Mouse (Mus musculus): ENCODE measurements around the gene Padi4. TPM values are rescaled to one million over a fixed set of nuclear protein-coding genes. Genes with fewer than 3 reads are reported as not detected.
A peak's percentile ranks its signal among the peaks of the same experiment; 100 is the strongest.

Padi4 gene
- total and polyA plus RNA-seq, 3 experiments: not detected

GRCm38 (mm10) chr4:140707615-140708014 is 66.4 kb downstream of the Padi4 start:
- Histone ChIP-seq H3K79me2 (replicated peaks; ENCODE audit: control insufficient read depth, extremely low read depth, insufficient read depth, poor library complexity, severe bottlenecking) (peaks cover 79% of the 10 kb centered on the region), H3K27ac (ENCODE audit: insufficient read depth, low read depth) (no peak overlapping the region), H3K36me3 (replicated peaks in 1 of 2; ENCODE audit: control insufficient read depth in 1 of 2, insufficient read depth in 1 of 2, low read length in 1 of 2) (peaks cover 84 to 97% of the 10 kb centered on the region in 2 experiments), H3K9ac (ENCODE audit: insufficient read depth, low read depth) (no peak overlapping the region), H3K9me3 (replicated peaks; ENCODE audit: low read length) (no peaks in the 10 kb centered on the region), H3K4me3 (replicated peaks in 1 of 3; ENCODE audit: low read depth in 2 of 3, low read length in 2 of 3, poor library complexity in 1 of 3) (no peak overlapping the region), H3K27me3 (replicated peaks) (no peaks in the 10 kb centered on the region), H3K4me1 (ENCODE audit: control insufficient read depth in 1 of 2, insufficient read depth in 2 of 2) (peaks cover 6 to 89% of the 10 kb centered on the region in 2 experiments), H3K4me2 (ENCODE audit: insufficient read depth, low read depth, poor library complexity, severe bottlenecking) (no peak overlapping the region)
- DNase-seq (ENCODE audit: extremely low read depth): no peak
- TF ChIP-seq TCF12 (IDR thresholded peaks at IDR 0.05; ENCODE audit: low read depth, low read length) (no peak), USF1 (IDR thresholded peaks at IDR 0.05; ENCODE audit: low read depth, low read length) (no peak), RCOR1 (conservative IDR thresholded peaks at IDR 0.05; ENCODE audit: low read depth, low read length) (no peak), CHD2 (IDR thresholded peaks at IDR 0.05; ENCODE audit: low read length) (no peak), JUN (IDR thresholded peaks at IDR 0.05; ENCODE audit: insufficient read depth, low read depth, low read length) (no peak)
- dilution Hi-C loops (cut with MboI; ENCODE audit: extremely low pct_ligation_motif_present, extremely low pct_unique_long_range_greater_than_20kb, low sequenced_read_pairs): no loop called here
- in situ Hi-C loops (cut with MboI; ENCODE audit: low pct_ligation_motif_present, low pct_unique_long_range_greater_than_20kb, low sequenced_read_pairs): no loop called here

- Histone ChIP-seq H3K9me3 (replicated peaks; ENCODE audit: low read length) (no peaks in the 10 kb centered on the region), H3K79me2 (replicated peaks; ENCODE audit: control insufficient read depth, extremely low read depth, insufficient read depth, poor library complexity, severe bottlenecking) (peaks cover 74% of the 10 kb centered on the region), H3K9ac (ENCODE audit: insufficient read depth, low read depth) (peak overlapping the region; percentile 92; the same call in 1 of the 2 replicates), H3K36me3 (replicated peaks in 1 of 2; ENCODE audit: control insufficient read depth in 1 of 2, insufficient read depth in 1 of 2, low read length in 1 of 2) (peaks cover 51 to 63% of the 10 kb centered on the region in 2 experiments), H3K27me3 (replicated peaks) (no peaks in the 10 kb centered on the region), H3K4me1 (ENCODE audit: control insufficient read depth in 1 of 2, insufficient read depth in 2 of 2) (peaks cover 8 to 60% of the 10 kb centered on the region in 2 experiments), H3K4me3 (replicated peaks in 1 of 3; ENCODE audit: low read depth in 2 of 3, low read length in 2 of 3, poor library complexity in 1 of 3) (peak overlapping the region in 2 of 3 experiments; percentile 63 to 81), H3K27ac (ENCODE audit: insufficient read depth, low read depth) (no peak overlapping the region), H3K4me2 (ENCODE audit: insufficient read depth, low read depth, poor library complexity, severe bottlenecking) (peak overlapping the region; percentile 91)
- in situ Hi-C loops (cut with MboI; ENCODE audit: low pct_ligation_motif_present, low pct_unique_long_range_greater_than_20kb, low sequenced_read_pairs): no loop called here
- dilution Hi-C loops (cut with MboI; ENCODE audit: extremely low pct_ligation_motif_present, extremely low pct_unique_long_range_greater_than_20kb, low sequenced_read_pairs): no loop called here
- TF ChIP-seq SIN3A (IDR thresholded peaks at IDR 0.05; ENCODE audit: low read length) (no peak), POLR2AphosphoS2 (IDR thresholded peaks at IDR 0.05; ENCODE audit: low read depth, low read length) (peak; percentile 51; the same call in 1 of the 2 replicates)
- no peak for DNase-seq (ENCODE audit: extremely low read depth)
Observed at GRCm38 (mm10) chr4:140704166-140704565, 69.9 kb downstream of the Padi4 start.

DNA sequence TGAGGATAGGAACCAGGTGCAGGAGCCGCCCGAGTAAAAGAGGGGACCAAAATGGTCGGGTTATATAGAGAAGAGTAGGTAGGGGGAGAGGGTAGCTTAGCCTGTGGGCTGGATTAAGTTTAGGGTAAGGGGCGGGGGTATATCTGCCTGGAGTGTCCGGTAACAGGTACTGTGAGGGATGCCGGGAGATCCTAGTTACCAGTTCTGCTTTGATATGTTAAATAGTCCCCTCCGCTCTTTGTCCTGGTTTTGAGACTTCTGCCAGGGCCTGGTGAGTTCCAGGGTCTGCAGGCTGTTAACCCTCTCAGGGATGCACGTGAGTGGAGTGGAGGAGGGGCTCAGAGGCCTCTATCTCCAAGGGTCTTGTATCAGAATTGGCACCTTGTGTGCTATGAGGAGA is 70.4 kb downstream of the Padi4 start:
- H3K4me3 ChIP-seq (replicated peaks in 1 of 3; ENCODE audit: low read depth in 2 of 3, low read length in 2 of 3, poor library complexity in 1 of 3): peak overlapping the region; percentile 63 to 81 (median 78)
- H3K27ac ChIP-seq (ENCODE audit: insufficient read depth, low read depth): no peak overlapping the region
- in situ Hi-C loops (cut with MboI; ENCODE audit: low pct_ligation_motif_present, low pct_unique_long_range_greater_than_20kb, low sequenced_read_pairs) (no loop called here), dilution Hi-C loops (cut with MboI; ENCODE audit: extremely low pct_ligation_motif_present, extremely low pct_unique_long_range_greater_than_20kb, low sequenced_read_pairs) (no loop called here)
- peak overlapping the region; percentile 92 for H3K9ac ChIP-seq (ENCODE audit: insufficient read depth, low read depth)
- H3K79me2 ChIP-seq (replicated peaks; ENCODE audit: control insufficient read depth, extremely low read depth, insufficient read depth, poor library complexity, severe bottlenecking): peaks cover 69% of the 10 kb centered on the region
- H3K27me3 ChIP-seq (replicated peaks): no peaks in the 10 kb centered on the region
- no peaks in the 10 kb centered on the region for H3K9me3 ChIP-seq (replicated peaks; ENCODE audit: low read length)
- peak overlapping the region; percentile 91 for H3K4me2 ChIP-seq (ENCODE audit: insufficient read depth, low read depth, poor library complexity, severe bottlenecking)
- peaks cover 46 to 57% of the 10 kb centered on the region in 2 experiments for H3K36me3 ChIP-seq (replicated peaks in 1 of 2; ENCODE audit: control insufficient read depth in 1 of 2, insufficient read depth in 1 of 2, low read length in 1 of 2)
- H3K4me1 ChIP-seq (ENCODE audit: control insufficient read depth in 1 of 2, insufficient read depth in 2 of 2): peaks cover 11 to 60% of the 10 kb centered on the region in 2 experiments
- no peak for DNase-seq (ENCODE audit: extremely low read depth)
- no peak for TF ChIP-seq JUN (IDR thresholded peaks at IDR 0.05; ENCODE audit: insufficient read depth, low read depth, low read length)
- TF ChIP-seq CHD1 (IDR thresholded peaks at IDR 0.05; ENCODE audit: low read depth, low read length): 0 out of 2 replicates have a peak, but pooled peaks have one; percentile 39
- TF ChIP-seq BHLHE40 (IDR thresholded peaks at IDR 0.05; ENCODE audit: low read depth, low read length): peak; percentile 77
- TF ChIP-seq CHD2 (IDR thresholded peaks at IDR 0.05; ENCODE audit: low read length): peak; percentile 35; the same call in 1 of the 2 replicates

All from CH12.LX (cell line).